9 mouse cellular contexts compared by ENCODE assay signal in the genomic region with DNA sequence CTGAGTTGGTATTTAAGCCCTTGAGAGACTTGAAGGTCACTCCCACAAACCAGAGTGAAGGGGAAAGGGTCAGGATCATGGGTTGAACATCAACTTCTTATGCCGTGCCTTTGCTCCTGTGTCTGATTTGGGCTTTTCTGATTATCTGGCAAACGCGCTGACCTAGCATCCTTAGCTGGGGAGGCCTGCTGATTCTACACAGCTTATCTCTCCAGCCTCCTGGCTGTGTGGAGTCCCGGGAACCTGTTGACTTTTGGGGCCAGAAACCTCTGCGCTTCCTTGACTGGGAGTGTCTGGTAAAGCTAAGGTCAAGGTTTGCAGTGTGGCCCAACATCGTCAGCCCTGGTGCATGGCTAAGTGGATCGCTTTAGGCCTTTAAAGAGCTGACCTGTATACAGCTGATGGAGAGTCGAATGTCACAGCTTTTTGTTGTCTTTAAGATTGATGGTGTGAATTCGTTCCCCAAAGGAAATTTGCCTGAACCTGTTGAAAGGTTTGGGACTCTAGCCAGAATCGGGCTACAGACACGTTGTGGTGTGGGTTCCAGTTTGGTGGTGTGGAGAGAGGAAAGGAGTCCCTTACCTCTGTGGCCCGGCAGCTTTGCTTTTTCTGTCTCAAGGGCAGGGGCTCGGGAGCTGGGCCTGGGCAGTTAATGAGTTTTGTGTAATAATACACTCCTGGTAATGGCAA. TPM values are rescaled to one million over a fixed set of nuclear protein-coding genes. Genes with fewer than 3 reads are reported as not detected.
DNase-seq lines count a peak whose midpoint lies in the region; ATAC-seq lines count a peak whose summit lies in the region.
"Had no signal": no experiment of that assay in that cellular context is flagged by ENCODE, and none has a peak within 500 bp of the region (broad histone marks: within the 10 kb centered on the region; RNA-seq: fewer than 3 reads in every experiment).

No protein-coding gene starts in this region.

- H3K27me3 ChIP-seq in forebrain, embryonic 13.5 days, result no peaks in the 10 kb centered on the region
- H3K27me3 ChIP-seq in forebrain, embryonic 10.5 days (ENCODE audit: poor library complexity, severe bottlenecking), result peaks cover 14% of the 10 kb centered on the region

- H3K27ac ChIP-seq in forebrain, embryonic 13.5 days, result no peak overlapping the region
- H3K27ac ChIP-seq in forebrain, embryonic 10.5 days, result no peak overlapping the region

- peaks cover 41% of the 10 kb centered on the region for H3K4me1 ChIP-seq in forebrain, embryonic 13.5 days
- peaks cover 62% of the 10 kb centered on the region for H3K4me1 ChIP-seq in forebrain, embryonic 10.5 days

- H3K4me2 ChIP-seq in forebrain, embryonic 13.5 days, result peak overlapping the region; percentile 37

- no peak for DNase-seq in forebrain, embryonic 10.5 days (ENCODE audit: extremely low spot score, low spot score)
- DNase-seq in thymus, postnatal 14 days, result peak; percentile 29
- DNase-seq in thymus, postnatal 0 days (ENCODE audit: low spot score), result no peak
- peak; percentile 73 for DNase-seq in liver
- DNase-seq in adrenal gland, postnatal 36 days, result no peak
- no peak for DNase-seq in ovary, postnatal 14 days (ENCODE audit: low spot score)
- DNase-seq in layer of hippocampus, adult 9-10 months (ENCODE audit: low spot score), result no peak
- DNase-seq: adrenal gland, adult 2 months had no signal

- H3K36me3 ChIP-seq in forebrain, embryonic 13.5 days (ENCODE audit: poor library complexity, severe bottlenecking), result no peaks in the 10 kb centered on the region
- H3K36me3 ChIP-seq in forebrain, embryonic 10.5 days (replicated peaks), result no peaks in the 10 kb centered on the region

- H3K4me3 ChIP-seq in forebrain, embryonic 13.5 days, result no peak overlapping the region
- no peak overlapping the region for H3K4me3 ChIP-seq in forebrain, embryonic 10.5 days

- ATAC-seq in forebrain, embryonic 13.5 days, result no peak

- H3K9me3 ChIP-seq in forebrain, embryonic 13.5 days (replicated peaks), result no peaks in the 10 kb centered on the region
- H3K9me3 ChIP-seq in forebrain, embryonic 10.5 days, result no peaks in the 10 kb centered on the region

- WGBS in forebrain, embryonic 13.5 days, result 63% methylated on average over 13 of the region's 13 CpGs
- WGBS in forebrain, embryonic 10.5 days, result 67% methylated on average over 13 of the region's 13 CpGs

- H3K9ac ChIP-seq in forebrain, embryonic 13.5 days, result peak overlapping the region; percentile 32

RNA-seq across cellular contexts. Expression of a gene that starts 3.8 kb away (rescaled TPM):
- 11.3 and 11.7 TPM in 2 replicates for polyA plus RNA-seq in forebrain, embryonic 13.5 days (2015; fragmentation: Nextera tagmentation; extraction: Ambion mirVana)
- polyA plus RNA-seq in forebrain, embryonic 10.5 days (2016; fragmentation: Nextera tagmentation; extraction: Ambion mirVana), result 5.5 and 6.1 TPM in 2 replicates
- 33.2 and 33.6 TPM in 2 replicates for polyA plus RNA-seq in thymus, postnatal 0 days (2015; fragmentation: Nextera tagmentation; extraction: Ambion mirVana)
- 10 to 100 TPM; 21.4 TPM for total RNA-seq in adrenal gland, postnatal 36 days (2021)

RNA-seq across cellular contexts. Expression of a gene that starts 21.9 kb away (rescaled TPM):
- 3.3 TPM in 2 replicates for polyA plus RNA-seq in forebrain, embryonic 13.5 days (2015; fragmentation: Nextera tagmentation; extraction: Ambion mirVana)
- 5.1 and 5.4 TPM in 2 replicates for polyA plus RNA-seq in forebrain, embryonic 10.5 days (2016; fragmentation: Nextera tagmentation; extraction: Ambion mirVana)
- 2.4 and 2.7 TPM in 2 replicates for polyA plus RNA-seq in thymus, postnatal 0 days (2015; fragmentation: Nextera tagmentation; extraction: Ambion mirVana)
- total RNA-seq in adrenal gland, postnatal 36 days (2021), result 1 to 10 TPM; 8.7 TPM

RNA-seq across cellular contexts. Expression of a gene that starts 25.4 kb away (rescaled TPM):
- 0.40 and 0.47 TPM in 2 replicates for polyA plus RNA-seq in forebrain, embryonic 13.5 days (2015; fragmentation: Nextera tagmentation; extraction: Ambion mirVana)
- polyA plus RNA-seq in forebrain, embryonic 10.5 days (2016; fragmentation: Nextera tagmentation; extraction: Ambion mirVana), result 0.15 and 0.26 TPM in 2 replicates
- 0.90 and 1.1 TPM in 2 replicates for polyA plus RNA-seq in thymus, postnatal 0 days (2015; fragmentation: Nextera tagmentation; extraction: Ambion mirVana)
- total RNA-seq in adrenal gland, postnatal 36 days (2021), result 10 to 100 TPM in 1 of 2 experiments, 1 to 10 TPM in 1; 9.3 to 11.5 TPM

RNA-seq across cellular contexts. Expression of a gene that starts 48.6 kb away (rescaled TPM):
- 56.3 and 63.2 TPM in 2 replicates for polyA plus RNA-seq in forebrain, embryonic 13.5 days (2015; fragmentation: Nextera tagmentation; extraction: Ambion mirVana)
- 77.5 and 78.7 TPM in 2 replicates for polyA plus RNA-seq in forebrain, embryonic 10.5 days (2016; fragmentation: Nextera tagmentation; extraction: Ambion mirVana)
- polyA plus RNA-seq in thymus, postnatal 0 days (2015; fragmentation: Nextera tagmentation; extraction: Ambion mirVana), result 39.2 and 40.0 TPM in 2 replicates
- 100 to 1,000 TPM; 146 to 161 TPM for total RNA-seq in adrenal gland, postnatal 36 days (2021)

RNA-seq across cellular contexts. Expression of a gene that starts 52.6 kb away (rescaled TPM):
- polyA plus RNA-seq in forebrain, embryonic 13.5 days (2015; fragmentation: Nextera tagmentation; extraction: Ambion mirVana), result 70.0 and 70.8 TPM in 2 replicates
- 59.2 and 61.9 TPM in 2 replicates for polyA plus RNA-seq in forebrain, embryonic 10.5 days (2016; fragmentation: Nextera tagmentation; extraction: Ambion mirVana)
- 103 and 112 TPM in 2 replicates for polyA plus RNA-seq in thymus, postnatal 0 days (2015; fragmentation: Nextera tagmentation; extraction: Ambion mirVana)
- 100 to 1,000 TPM; 169 to 177 TPM for total RNA-seq in adrenal gland, postnatal 36 days (2021)

Comparison
In these comparisons a context has a peak if more than half of its experiments do, and no peak if none do; other contexts are left out.
1. DNase-seq: peak in thymus, postnatal 14 days (single experiment) and liver (single experiment); none in forebrain, embryonic 10.5 days (single experiment), thymus, postnatal 0 days (single experiment), adrenal gland, postnatal 36 days (0 of 2), ovary, postnatal 14 days (single experiment) and layer of hippocampus, adult 9-10 months (single experiment).